Mouse (Mus musculus) E14TG2a.4 (cell line): ENCODE measurements around the gene Fam205a3.
"Not testable (repeated sequence)": the region's sequence is repeated elsewhere in the genome, so short reads cannot be mapped to it uniquely, and the experiment has no call there.

Experiments
- CTCF ChIP-seq: conservative IDR thresholded peaks from 2 replicates; pipeline ENCODE4 v1.5.1; 2014; ENCODE audit warnings: low read length
- NANOG ChIP-seq: IDR thresholded peaks from 2 replicates; pipeline ENCODE4 v1.6.1; 2014; ENCODE audit warnings: borderline replicate concordance, low read length, mixed read lengths

DNA sequence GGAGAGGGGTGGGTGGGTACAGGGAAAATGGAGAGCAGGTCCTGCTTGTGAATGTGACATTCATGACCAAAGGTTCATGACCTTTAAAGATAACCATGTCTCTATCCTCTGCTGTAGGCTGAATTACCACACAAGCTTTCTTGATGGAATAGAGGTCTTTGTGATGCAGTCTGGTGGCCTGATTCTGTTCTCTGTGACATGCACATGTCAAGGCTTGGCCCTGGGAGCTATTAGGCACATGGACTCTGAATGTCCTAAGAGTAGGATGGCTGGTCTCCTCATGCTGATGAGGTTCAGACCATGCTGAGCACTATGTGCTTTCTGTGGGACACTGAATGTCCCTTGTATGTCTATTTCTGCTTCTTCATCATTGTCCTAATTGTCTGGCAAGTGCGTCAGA lies at the start of gene Fam205a3:
- not testable (repeated sequence) for TF ChIP-seq CTCF, NANOG
